Comparison of ENCODE assay signal across 15 mouse cellular contexts in genomic region chr9:49729479-49729878, GRCm38 (mm10).
"Had no signal": no experiment of that assay in that cellular context is flagged by ENCODE, and none has a peak within 500 bp of the region (broad histone marks: within the 10 kb centered on the region; RNA-seq: fewer than 3 reads in every experiment).

No protein-coding gene starts in this region.

- H3K4me2 ChIP-seq: limb, embryonic 13.5 days; liver, embryonic 11.5 days; liver, embryonic 15.5 days; midbrain, embryonic 12.5 days had no signal

- H3K9ac ChIP-seq: limb, embryonic 13.5 days; liver, embryonic 15.5 days; midbrain, embryonic 12.5 days had no signal

- H3K4me1 ChIP-seq: limb, embryonic 13.5 days; liver, embryonic 15.5 days had no signal

- ATAC-seq: lung, postnatal 0 days; midbrain, embryonic 16.5 days had no signal

- H3K36me3 ChIP-seq: limb, embryonic 13.5 days; liver, embryonic 15.5 days; midbrain, embryonic 12.5 days had no signal

- H3K27ac ChIP-seq: limb, embryonic 13.5 days; liver, embryonic 15.5 days; midbrain, embryonic 12.5 days had no signal

- DNase-seq: kidney, adult 18-20 months; kidney, postnatal 14 days; left cerebral cortex, postnatal 4 days; lung, adult 2 months; lung, postnatal 4 days; right cerebral cortex, postnatal 4 days; spleen, adult 18-20 months; thymus, adult 18-20 months; thymus, postnatal 14 days had no signal

- H3K27me3 ChIP-seq: limb, embryonic 13.5 days; liver, embryonic 15.5 days; midbrain, embryonic 12.5 days had no signal

- H3K4me3 ChIP-seq: limb, embryonic 13.5 days; liver, embryonic 15.5 days; midbrain, embryonic 12.5 days had no signal

- H3K9me3 ChIP-seq: limb, embryonic 13.5 days; liver, embryonic 15.5 days; midbrain, embryonic 12.5 days had no signal
